In genomic region chr4:106688636-106689296, GRCm38 (mm10) we compare ENCODE assay signal across 20 mouse cellular contexts. TPM values are rescaled to one million over a fixed set of nuclear protein-coding genes. Genes with fewer than 3 reads are reported as not detected.
DNase-seq lines count a peak whose midpoint lies in the region; ATAC-seq and TF ChIP-seq lines count a peak whose summit lies in the region.
"Had no signal": no experiment of that assay in that cellular context is flagged by ENCODE, and none has a peak within 500 bp of the region (broad histone marks: within the 10 kb centered on the region; RNA-seq: fewer than 3 reads in every experiment).

No protein-coding gene starts in this region.

- ATAC-seq in kidney, embryonic 15.5 days (replicated peaks; ENCODE audit: low FRiP score): no peak
- ATAC-seq: forebrain, embryonic 16.5 days had no signal

- TF ChIP-seq POLR2A in small intestine, adult 2 months (IDR thresholded peaks at IDR 0.05; ENCODE audit: low read depth, low read length): no peak

- 36% methylated on average over 3 of the region's 3 CpGs for WGBS in kidney, embryonic 15.5 days
- 30% methylated on average over 3 of the region's 3 CpGs for WGBS in large intestine, adult 2 months
- 23% methylated on average over 3 of the region's 3 CpGs for WGBS in small intestine, adult 2 months

- no peak for TF ChIP-seq CTCF in small intestine, adult 2 months (IDR thresholded peaks at IDR 0.05; ENCODE audit: extremely low read depth, insufficient read length, insufficient replicate concordance, low read depth, low read length)

- H3K4me2 ChIP-seq in kidney, embryonic 15.5 days: no peak overlapping the region
- H3K4me2 ChIP-seq: limb, embryonic 13.5 days had no signal

- DNase-seq in heart, adult 11 months: peak; percentile 89
- no peak for DNase-seq in heart, postnatal 4 days
- no peak for DNase-seq in kidney, adult 18-20 months
- peak; percentile 54 for DNase-seq in large intestine, adult 2 months (ENCODE audit: low read depth, low spot score)
- DNase-seq in layer of hippocampus, postnatal 25 days (ENCODE audit: extremely low spot score in 1 of 2, low spot score in 1 of 2): no peak
- DNase-seq in retina, postnatal 1 day: no peak
- DNase-seq: adrenal gland, postnatal 25 days; cerebellum, adult 9-11 months; lung, postnatal 10 days had no signal

- H3K4me3 ChIP-seq in kidney, embryonic 15.5 days (replicated peaks): no peak overlapping the region
- H3K4me3 ChIP-seq in small intestine, adult 2 months (ENCODE audit: low read depth, low read length): no peak overlapping the region
- H3K4me3 ChIP-seq: embryonic facial prominence, embryonic 10.5 days; erythroblast, embryonic 14.5 days; left cerebral cortex, adult 2 months; limb, embryonic 13.5 days had no signal

- H3K4me1 ChIP-seq in kidney, embryonic 15.5 days: no peaks in the 10 kb centered on the region; the same call in 1 of the 2 replicates
- peaks cover 7% of the 10 kb centered on the region; the same call in 1 of the 2 replicates for H3K4me1 ChIP-seq in small intestine, adult 2 months (ENCODE audit: control insufficient read depth, insufficient read depth, insufficient read length, low read length)
- H3K4me1 ChIP-seq: limb, embryonic 13.5 days had no signal

- H3K36me3 ChIP-seq in kidney, embryonic 15.5 days: no peaks in the 10 kb centered on the region
- no peaks in the 10 kb centered on the region for H3K36me3 ChIP-seq in small intestine, adult 2 months (ENCODE audit: control insufficient read depth, insufficient read depth, low read length)
- H3K36me3 ChIP-seq: embryonic facial prominence, embryonic 10.5 days; limb, embryonic 13.5 days had no signal

- H3K9me3 ChIP-seq in kidney, embryonic 15.5 days (replicated peaks): no peaks in the 10 kb centered on the region
- H3K9me3 ChIP-seq: embryonic facial prominence, embryonic 10.5 days; limb, embryonic 13.5 days had no signal

- H3K27me3 ChIP-seq in kidney, embryonic 15.5 days: no peaks in the 10 kb centered on the region
- no peaks in the 10 kb centered on the region for H3K27me3 ChIP-seq in small intestine, adult 2 months (ENCODE audit: control insufficient read depth, insufficient read depth, low read length)

- peak overlapping the region; percentile 11; the same call in 1 of the 2 replicates for H3K27ac ChIP-seq in kidney, embryonic 15.5 days
- peak overlapping the region; percentile 77 for H3K27ac ChIP-seq in small intestine, adult 2 months (ENCODE audit: insufficient read depth, low read depth, low read length)
- H3K27ac ChIP-seq: embryonic facial prominence, embryonic 10.5 days; left cerebral cortex, adult 2 months; limb, embryonic 13.5 days had no signal

- no peak overlapping the region for H3K9ac ChIP-seq in kidney, embryonic 15.5 days
- H3K9ac ChIP-seq: limb, embryonic 13.5 days had no signal

RNA-seq across cellular contexts. Expression of gene Ttc4, which starts 10.0 kb away (rescaled TPM):
- total RNA-seq in heart, postnatal 4 days (2021): 10 to 100 TPM; 21.6 to 23.9 TPM
- polyA plus RNA-seq in kidney, embryonic 15.5 days (2015; fragmentation: Nextera tagmentation; extraction: Ambion mirVana): 98.1 and 104 TPM in 2 replicates
- 55.1 and 75.1 TPM in 2 replicates for polyA plus RNA-seq in large intestine, adult 2 months (2012; rRNA removed)
- polyA plus RNA-seq in small intestine, adult 2 months (2012; rRNA removed): 16.9 and 41.4 TPM in 2 replicates
- total RNA-seq in layer of hippocampus, postnatal 25 days (2021): 10 to 100 TPM; 40.1 to 47.6 TPM

RNA-seq across cellular contexts. Expression of gene Pars2, which starts 37.9 kb away (rescaled TPM):
- 1 to 10 TPM; 6.7 to 7.4 TPM for total RNA-seq in heart, postnatal 4 days (2021)
- 13.4 and 14.8 TPM in 2 replicates for polyA plus RNA-seq in kidney, embryonic 15.5 days (2015; fragmentation: Nextera tagmentation; extraction: Ambion mirVana)
- polyA plus RNA-seq in large intestine, adult 2 months (2012; rRNA removed): 10.2 and 12.0 TPM in 2 replicates
- polyA plus RNA-seq in small intestine, adult 2 months (2012; rRNA removed): 5.6 and 7.5 TPM in 2 replicates
- total RNA-seq in layer of hippocampus, postnatal 25 days (2021): 1 to 10 TPM; 6.2 to 6.4 TPM

RNA-seq across cellular contexts. Expression of gene Mroh7, which starts 42.0 kb away (rescaled TPM):
- 1 to 10 TPM in 1 of 2 experiments, under 1 TPM in 1; 0.16 to 1.1 TPM for total RNA-seq in heart, postnatal 4 days (2021)
- 0.52 and 0.57 TPM in 2 replicates for polyA plus RNA-seq in kidney, embryonic 15.5 days (2015; fragmentation: Nextera tagmentation; extraction: Ambion mirVana)
- polyA plus RNA-seq in large intestine, adult 2 months (2012; rRNA removed): 2.7 and 20.4 TPM in 2 replicates
- 1.0 and 17.2 TPM in 2 replicates for polyA plus RNA-seq in small intestine, adult 2 months (2012; rRNA removed)
- 1 to 10 TPM; 2.0 to 2.4 TPM for total RNA-seq in layer of hippocampus, postnatal 25 days (2021)
- total RNA-seq: CH12.LX had no signal
- polyA plus RNA-seq: erythroblast, embryonic 14.5 days had no signal

RNA-seq across cellular contexts. Expression of gene Fam151a, which starts 44.9 kb away (rescaled TPM):
- under 1 TPM; 0.19 to 0.41 TPM for total RNA-seq in heart, postnatal 4 days (2021)
- polyA plus RNA-seq in kidney, embryonic 15.5 days (2015; fragmentation: Nextera tagmentation; extraction: Ambion mirVana): 5.3 and 5.7 TPM in 2 replicates
- polyA plus RNA-seq in large intestine, adult 2 months (2012; rRNA removed): 71.8 and 362 TPM in 2 replicates
- polyA plus RNA-seq in small intestine, adult 2 months (2012; rRNA removed): 1.4 and 449 TPM in 2 replicates
- not detected for total RNA-seq in layer of hippocampus, postnatal 25 days (2021)
- total RNA-seq: gastrocnemius, adult 18-20 months; layer of hippocampus, adult 18-20 months; left cerebral cortex, adult 2 months had no signal
- polyA plus RNA-seq: erythroblast, embryonic 14.5 days; forebrain, embryonic 16.5 days; neural tube, embryonic 14.5 days had no signal

Comparison
In these comparisons a context has a peak if more than half of its experiments do, and no peak if none do; other contexts are left out.
1. DNase-seq: peak in heart, adult 11 months (single experiment) and large intestine, adult 2 months (single experiment); none in heart, postnatal 4 days (single experiment), kidney, adult 18-20 months (single experiment), layer of hippocampus, postnatal 25 days (0 of 2) and retina, postnatal 1 day (single experiment).